Mouse (Mus musculus): ENCODE data around the gene Limch1. TPM values are rescaled to one million over a fixed set of nuclear protein-coding genes. Genes with fewer than 3 reads are reported as not detected.

The Limch1 gene
- polyA plus RNA-seq, 1 experiment from 2014 or later = 67.8 TPM

DNA sequence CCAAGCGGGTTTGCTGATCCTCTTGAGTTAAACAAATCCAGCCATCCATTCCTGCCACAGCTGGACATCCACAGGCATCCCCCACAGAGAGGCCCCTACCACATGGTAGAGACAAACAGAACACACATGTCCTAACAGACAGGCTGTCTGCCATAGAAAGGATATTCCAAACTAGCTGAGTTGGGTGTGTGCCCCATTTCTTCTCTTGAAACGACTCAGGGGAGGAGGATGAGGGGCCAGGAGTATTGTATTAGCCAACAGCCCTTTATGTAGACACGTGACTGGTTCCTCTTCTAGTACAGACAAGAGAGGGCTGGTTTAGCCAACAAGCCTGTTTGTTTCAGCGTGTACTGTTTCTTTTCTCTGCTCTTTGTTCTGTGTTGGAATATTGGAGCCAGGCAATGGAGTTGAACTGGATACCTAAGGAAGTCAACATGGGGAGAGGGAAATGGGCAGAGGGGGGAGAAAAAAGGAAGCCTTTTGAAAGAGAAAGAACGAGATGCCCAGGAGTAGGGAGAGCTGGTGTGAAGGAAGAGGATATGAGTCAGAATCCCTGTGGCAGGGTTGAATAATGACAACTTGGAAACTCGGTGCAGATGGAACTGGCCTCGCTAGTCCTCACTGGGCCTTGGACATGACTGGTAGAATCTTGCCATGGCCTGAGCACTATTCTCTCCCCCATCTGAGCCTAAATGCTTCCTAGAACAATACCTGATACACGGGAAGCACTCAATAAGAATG lies 196.3 kb downstream of the Limch1 start:
- Histone ChIP-seq H3K27me3 (ENCODE audit: insufficient read depth, low read length) (no peaks in the 10 kb centered on the region), H3K9me3 (ENCODE audit: low read depth, low read length) (no peaks in the 10 kb centered on the region), H3K4me2 (no peak overlapping the region), H3K9ac (no peak overlapping the region), H3K36me3 (ENCODE audit: insufficient read depth) (no peaks in the 10 kb centered on the region), H3K4me3 (ENCODE audit: low read depth, low read length) (no peak overlapping the region), H3K27ac (ENCODE audit: low read depth) (no peak overlapping the region), H3K4me1 (ENCODE audit: insufficient read depth) (0 out of 2 replicates have a peak, but pooled peaks cover 3% of the 10 kb centered on the region)
- 57% methylated on average over 8 of the region's 8 CpGs for WGBS
- DNase-seq (peak; percentile 40), ATAC-seq (ENCODE audit: insufficient read depth) (peak; percentile 36; the same call in 1 of the 2 replicates)
- TF ChIP-seq CTCF (IDR thresholded peaks at IDR 0.05; ENCODE audit: low read depth) = no peak

DNA sequence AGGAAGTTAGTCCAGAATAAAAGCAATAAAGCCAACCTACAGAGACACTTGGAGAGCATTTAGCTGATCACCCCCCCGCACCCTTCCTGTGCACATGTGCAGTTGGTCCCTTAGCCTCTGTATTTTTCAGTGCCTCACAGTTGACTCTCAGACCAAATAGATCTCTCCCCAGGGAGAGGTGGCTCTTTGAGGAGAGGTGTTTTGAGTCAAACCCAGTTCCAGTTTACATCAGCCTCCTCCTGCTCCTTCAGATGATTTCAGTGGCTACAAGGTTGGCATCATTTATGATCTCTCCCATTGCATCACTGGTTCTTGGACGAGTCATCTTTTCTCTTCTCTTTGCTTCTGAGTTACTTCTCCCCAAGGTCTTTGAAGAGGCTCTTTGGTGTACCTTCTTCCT lies 197.3 kb downstream of the Limch1 start:
- Histone ChIP-seq H3K36me3 (ENCODE audit: insufficient read depth) (no peaks in the 10 kb centered on the region), H3K4me1 (ENCODE audit: insufficient read depth) (0 out of 2 replicates have a peak, but pooled peaks cover 3% of the 10 kb centered on the region), H3K9ac (no peak overlapping the region), H3K27ac (ENCODE audit: low read depth) (no peak overlapping the region), H3K9me3 (ENCODE audit: low read depth, low read length) (no peaks in the 10 kb centered on the region), H3K4me3 (ENCODE audit: low read depth, low read length) (no peak overlapping the region), H3K4me2 (no peak overlapping the region), H3K27me3 (ENCODE audit: insufficient read depth, low read length) (no peaks in the 10 kb centered on the region)
- no peak for DNase-seq
- WGBS = 89% methylated on average over 2 of the region's 2 CpGs
- no peak for ATAC-seq (ENCODE audit: insufficient read depth)
- TF ChIP-seq CTCF (IDR thresholded peaks at IDR 0.05; ENCODE audit: low read depth) = no peak

DNA sequence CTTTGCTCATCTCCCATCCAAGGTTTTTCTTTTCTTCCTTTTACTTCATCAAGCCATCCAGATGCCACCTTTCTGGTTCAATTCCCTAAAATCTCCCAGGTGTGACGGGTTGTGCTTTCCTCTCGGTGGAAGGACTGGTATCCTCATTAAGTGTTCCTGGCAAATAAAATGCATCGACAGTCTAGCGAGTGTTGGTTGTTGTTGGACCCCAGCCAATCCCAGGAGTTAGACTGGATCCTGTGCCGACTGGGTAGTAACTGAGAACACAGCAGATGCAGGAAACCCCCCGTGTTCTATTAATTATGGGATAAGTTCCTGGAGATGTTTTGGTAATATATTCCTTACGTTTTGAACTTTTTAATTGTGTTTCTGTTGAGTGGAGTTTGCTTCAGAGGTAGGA lies 197.9 kb downstream of the Limch1 start:
- WGBS = 58% methylated on average over 7 of the region's 7 CpGs
- Histone ChIP-seq H3K9me3 (ENCODE audit: low read depth, low read length) (no peaks in the 10 kb centered on the region), H3K4me2 (no peak overlapping the region), H3K4me1 (ENCODE audit: insufficient read depth) (0 out of 2 replicates have a peak, but pooled peaks cover 8% of the 10 kb centered on the region), H3K27me3 (ENCODE audit: insufficient read depth, low read length) (no peaks in the 10 kb centered on the region), H3K9ac (no peak overlapping the region), H3K27ac (ENCODE audit: low read depth) (no peak overlapping the region), H3K4me3 (ENCODE audit: low read depth, low read length) (no peak overlapping the region), H3K36me3 (ENCODE audit: insufficient read depth) (no peaks in the 10 kb centered on the region)
- TF ChIP-seq CTCF (IDR thresholded peaks at IDR 0.05; ENCODE audit: low read depth) = no peak
- DNase-seq = peak; percentile 45
- ATAC-seq (ENCODE audit: insufficient read depth) = no peak

DNA sequence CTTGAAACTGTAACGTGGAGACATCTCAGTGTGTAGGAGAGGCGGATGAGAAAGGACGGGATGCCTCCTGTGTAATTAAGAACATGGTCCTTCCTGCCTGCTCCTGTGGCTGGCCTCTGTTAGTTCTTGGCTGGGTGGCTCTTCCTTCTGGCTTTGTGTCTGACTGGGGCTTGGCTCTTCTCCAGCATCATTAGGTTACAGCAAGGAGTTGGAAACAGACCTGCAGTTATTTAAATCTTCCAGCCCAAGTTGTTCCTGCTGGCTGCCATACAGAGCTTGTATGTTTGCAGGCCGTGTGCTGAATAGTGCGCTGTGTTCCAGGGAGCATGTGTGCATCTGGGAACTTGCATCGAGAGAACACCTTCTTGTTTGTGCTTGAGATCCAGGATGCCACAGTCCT lies 202.3 kb downstream of the Limch1 start:
- no peak overlapping the region for H3K4me2 ChIP-seq
- TF ChIP-seq CTCF (IDR thresholded peaks at IDR 0.05; ENCODE audit: low read depth) = no peak
- WGBS = 36% methylated on average over 6 of the region's 6 CpGs

DNA sequence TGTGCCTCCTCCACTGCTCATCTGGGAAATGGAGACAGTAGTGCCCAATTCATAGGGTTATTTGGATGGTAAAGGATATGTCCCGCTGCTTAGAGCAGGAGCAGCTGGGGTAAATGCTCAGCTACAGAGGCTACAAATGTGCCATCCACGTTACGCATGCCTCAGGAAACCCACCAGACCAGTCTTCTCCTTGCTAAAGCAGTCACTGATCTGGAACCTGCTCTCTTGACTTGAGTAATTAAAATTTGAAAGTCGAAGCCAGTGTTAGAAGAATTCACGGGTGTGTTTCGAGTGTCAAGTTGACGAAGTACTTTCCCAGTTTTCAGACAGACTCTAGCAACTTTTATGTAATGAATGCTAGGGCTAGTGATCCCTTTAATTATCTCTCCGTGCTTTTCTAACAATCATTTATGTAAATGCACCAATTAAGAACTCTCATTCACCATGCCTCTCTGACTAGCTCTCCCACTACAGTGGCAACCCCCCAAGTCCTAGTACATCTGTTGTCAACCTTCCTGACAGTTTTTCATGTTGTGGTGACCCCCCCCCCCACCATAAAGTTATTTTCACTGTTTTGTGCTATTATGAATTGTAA lies 203.6 kb downstream of the Limch1 start:
- H3K4me3 ChIP-seq (ENCODE audit: low read depth, low read length) = no peak overlapping the region
- no peak overlapping the region for H3K4me2 ChIP-seq
- WGBS = 66% methylated on average over 8 of the region's 8 CpGs
- peaks cover 5% of the 10 kb centered on the region; the same call in 1 of the 2 replicates for H3K9me3 ChIP-seq (ENCODE audit: low read depth, low read length)
- H3K9ac ChIP-seq = no peak overlapping the region
- DNase-seq = peak; percentile 24
- peak overlapping the region; percentile 46; the same call in 1 of the 2 replicates for H3K27ac ChIP-seq (ENCODE audit: low read depth)
- no peaks in the 10 kb centered on the region for H3K27me3 ChIP-seq (ENCODE audit: insufficient read depth, low read length)
- peaks cover 10% of the 10 kb centered on the region; the same call in 1 of the 2 replicates for H3K4me1 ChIP-seq (ENCODE audit: insufficient read depth)
- H3K36me3 ChIP-seq (ENCODE audit: insufficient read depth) = no peaks in the 10 kb centered on the region
- no peak for ATAC-seq (ENCODE audit: insufficient read depth)
- TF ChIP-seq CTCF (IDR thresholded peaks at IDR 0.05; ENCODE audit: low read depth) = no peak

More for the DNA sequence above, 202.3 kb downstream of the Limch1 start:
- H3K9ac ChIP-seq = no peak overlapping the region
- H3K4me1 ChIP-seq (ENCODE audit: insufficient read depth) = peaks cover 10% of the 10 kb centered on the region; the same call in 1 of the 2 replicates
- no peaks in the 10 kb centered on the region for H3K36me3 ChIP-seq (ENCODE audit: insufficient read depth)
- ATAC-seq (ENCODE audit: insufficient read depth) = peak; percentile 75; the same call in 1 of the 2 replicates
- H3K9me3 ChIP-seq (ENCODE audit: low read depth, low read length) = peaks cover 5% of the 10 kb centered on the region; the same call in 1 of the 2 replicates
- H3K4me3 ChIP-seq (ENCODE audit: low read depth, low read length) = no peak overlapping the region
- H3K27me3 ChIP-seq (ENCODE audit: insufficient read depth, low read length) = no peaks in the 10 kb centered on the region
- peak overlapping the region; percentile 48; the same call in 1 of the 2 replicates for H3K27ac ChIP-seq (ENCODE audit: low read depth)
- DNase-seq = peak; percentile 81

DNA sequence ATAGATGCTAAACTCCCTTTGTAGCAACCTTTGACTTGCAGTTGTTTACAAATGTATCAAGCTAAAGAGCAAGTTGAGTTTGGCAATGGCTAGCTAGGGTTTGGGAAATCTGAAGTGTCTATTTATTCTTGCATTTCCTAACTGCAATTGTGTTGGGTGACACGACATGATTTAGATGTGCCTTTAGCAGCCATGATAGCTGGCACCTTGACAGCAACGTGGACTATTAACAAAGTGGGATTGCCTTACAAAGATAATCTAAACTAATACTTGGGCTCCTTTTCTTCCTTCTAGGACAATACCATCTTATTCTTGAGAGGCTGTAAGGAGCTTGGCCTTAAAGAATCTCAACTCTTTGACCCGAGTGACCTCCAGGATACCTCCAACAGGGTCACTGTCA lies 207.7 kb downstream of the Limch1 start:
- peak; percentile 34 for DNase-seq
- Histone ChIP-seq H3K27ac (ENCODE audit: low read depth) (no peak overlapping the region), H3K4me1 (ENCODE audit: insufficient read depth) (peaks cover 6% of the 10 kb centered on the region; the same call in 1 of the 2 replicates), H3K4me3 (ENCODE audit: low read depth, low read length) (no peak overlapping the region), H3K9me3 (ENCODE audit: low read depth, low read length) (peaks cover 5% of the 10 kb centered on the region; the same call in 1 of the 2 replicates), H3K4me2 (no peak overlapping the region), H3K36me3 (ENCODE audit: insufficient read depth) (no peaks in the 10 kb centered on the region), H3K9ac (no peak overlapping the region), H3K27me3 (ENCODE audit: insufficient read depth, low read length) (no peaks in the 10 kb centered on the region)
- ATAC-seq (ENCODE audit: insufficient read depth) = no peak
- WGBS = 69% methylated on average over 3 of the region's 3 CpGs
- no peak for TF ChIP-seq CTCF (IDR thresholded peaks at IDR 0.05; ENCODE audit: low read depth)
